In genomic region chr1:36573524-36573923, GRCm38 (mm10) we compare ENCODE assay signal across 19 mouse cellular contexts. TPM values are rescaled to one million over a fixed set of nuclear protein-coding genes. Genes with fewer than 3 reads are reported as not detected.
DNase-seq lines count a peak whose midpoint lies in the region; ATAC-seq lines count a peak whose summit lies in the region.
"Had no signal": no experiment of that assay in that cellular context is flagged by ENCODE, and none has a peak within 500 bp of the region (broad histone marks: within the 10 kb centered on the region; RNA-seq: fewer than 3 reads in every experiment).

No protein-coding gene starts in this region.

- ATAC-seq in kidney, embryonic 15.5 days (replicated peaks; ENCODE audit: low FRiP score) = no peak
- ATAC-seq in midbrain, embryonic 11.5 days (ENCODE audit: low FRiP score) = no peak
- ATAC-seq: forebrain, embryonic 14.5 days had no signal

- DNase-seq in kidney, adult 8-10 months = no peak
- DNase-seq in midbrain, embryonic 10.5 days (ENCODE audit: low spot score) = no peak
- no peak for DNase-seq in midbrain, embryonic 11.5 days (ENCODE audit: low spot score, missing footprints)
- no peak for DNase-seq in limb, embryonic 10.5 days (ENCODE audit: low spot score)
- no peak for DNase-seq in retina, postnatal 1 day
- DNase-seq in natural killer cell, adult 2 months (ENCODE audit: low spot score in 2 of 2) = no peak
- DNase-seq: adrenal gland, postnatal 36 days; cerebellum, adult 8-10 months; kidney, postnatal 14 days; lung, postnatal 14 days; right cerebral cortex, postnatal 4 days; thymus, postnatal 14 days had no signal

- H3K4me3 ChIP-seq in kidney, embryonic 15.5 days (replicated peaks) = no peak overlapping the region
- H3K4me3 ChIP-seq in midbrain, embryonic 10.5 days = no peak overlapping the region
- H3K4me3 ChIP-seq in midbrain, embryonic 11.5 days (ENCODE audit: low read depth, low read length) = no peak overlapping the region
- no peak overlapping the region for H3K4me3 ChIP-seq in limb, embryonic 10.5 days
- H3K4me3 ChIP-seq: limb, embryonic 13.5 days; midbrain, embryonic 12.5 days had no signal

- H3K9ac ChIP-seq in kidney, embryonic 15.5 days = no peak overlapping the region
- no peak overlapping the region for H3K9ac ChIP-seq in midbrain, embryonic 11.5 days (ENCODE audit: low read length)
- H3K9ac ChIP-seq: limb, embryonic 13.5 days; midbrain, embryonic 12.5 days had no signal

- no peaks in the 10 kb centered on the region for H3K36me3 ChIP-seq in kidney, embryonic 15.5 days
- no peaks in the 10 kb centered on the region for H3K36me3 ChIP-seq in midbrain, embryonic 10.5 days
- no peaks in the 10 kb centered on the region for H3K36me3 ChIP-seq in midbrain, embryonic 11.5 days (ENCODE audit: control insufficient read depth, insufficient read depth, low read length)
- no peaks in the 10 kb centered on the region for H3K36me3 ChIP-seq in limb, embryonic 10.5 days
- H3K36me3 ChIP-seq: limb, embryonic 13.5 days; midbrain, embryonic 12.5 days had no signal

- 75% methylated on average over 8 of the region's 8 CpGs for WGBS in kidney, embryonic 15.5 days
- 84% methylated on average over 8 of the region's 8 CpGs for WGBS in midbrain, embryonic 10.5 days
- WGBS in midbrain, embryonic 11.5 days = 81% methylated on average over 8 of the region's 8 CpGs
- WGBS in limb, embryonic 10.5 days = 83% methylated on average over 8 of the region's 8 CpGs

- H3K27me3 ChIP-seq in kidney, embryonic 15.5 days = no peaks in the 10 kb centered on the region
- no peaks in the 10 kb centered on the region for H3K27me3 ChIP-seq in midbrain, embryonic 10.5 days (ENCODE audit: low read depth, poor library complexity, severe bottlenecking)
- H3K27me3 ChIP-seq in midbrain, embryonic 11.5 days (ENCODE audit: control insufficient read depth, insufficient read depth, low read length) = no peaks in the 10 kb centered on the region
- H3K27me3 ChIP-seq in limb, embryonic 10.5 days (ENCODE audit: low read depth, poor library complexity, severe bottlenecking) = no peaks in the 10 kb centered on the region
- H3K27me3 ChIP-seq: limb, embryonic 13.5 days had no signal

- no peak overlapping the region for H3K4me2 ChIP-seq in kidney, embryonic 15.5 days
- no peak overlapping the region for H3K4me2 ChIP-seq in midbrain, embryonic 11.5 days
- H3K4me2 ChIP-seq: limb, embryonic 13.5 days; midbrain, embryonic 12.5 days had no signal

- H3K27ac ChIP-seq in kidney, embryonic 15.5 days = 0 out of 2 replicates have a peak overlapping the region, but pooled peaks have one; percentile 14
- H3K27ac ChIP-seq in midbrain, embryonic 10.5 days (replicated peaks) = peak overlapping the region; percentile 55
- H3K27ac ChIP-seq in midbrain, embryonic 11.5 days (ENCODE audit: low read depth, low read length) = no peak overlapping the region
- H3K27ac ChIP-seq in limb, embryonic 10.5 days = 0 out of 2 replicates have a peak overlapping the region, but pooled peaks have one; percentile 8
- H3K27ac ChIP-seq: limb, embryonic 13.5 days; midbrain, embryonic 12.5 days had no signal

- H3K9me3 ChIP-seq in kidney, embryonic 15.5 days (replicated peaks) = no peaks in the 10 kb centered on the region
- no peaks in the 10 kb centered on the region for H3K9me3 ChIP-seq in midbrain, embryonic 10.5 days (replicated peaks)
- no peaks in the 10 kb centered on the region for H3K9me3 ChIP-seq in midbrain, embryonic 11.5 days (ENCODE audit: control insufficient read depth, low read length)
- H3K9me3 ChIP-seq in limb, embryonic 10.5 days (replicated peaks) = no peaks in the 10 kb centered on the region
- H3K9me3 ChIP-seq: limb, embryonic 13.5 days; midbrain, embryonic 12.5 days had no signal

- H3K4me1 ChIP-seq in kidney, embryonic 15.5 days = peaks cover 93% of the 10 kb centered on the region
- peaks cover 60% of the 10 kb centered on the region for H3K4me1 ChIP-seq in midbrain, embryonic 10.5 days
- H3K4me1 ChIP-seq in midbrain, embryonic 11.5 days (ENCODE audit: control insufficient read depth, insufficient read depth, low read length) = no peaks in the 10 kb centered on the region
- peaks cover 94% of the 10 kb centered on the region for H3K4me1 ChIP-seq in limb, embryonic 10.5 days

RNA-seq across cellular contexts. Expression of gene Sema4c, which starts 15.4 kb away (rescaled TPM):
- 19.3 and 23.3 TPM in 2 replicates for polyA plus RNA-seq in kidney, embryonic 15.5 days (2015; fragmentation: Nextera tagmentation; extraction: Ambion mirVana)
- 20.8 and 26.3 TPM in 2 replicates for polyA plus RNA-seq in midbrain, embryonic 10.5 days (2016; fragmentation: Nextera tagmentation; extraction: Ambion mirVana)
- 3.1 and 3.4 TPM in 2 replicates for polyA plus RNA-seq in midbrain, embryonic 11.5 days (2014; fragmentation: Nextera tagmentation; extraction: Ambion mirVana)
- 28.5 and 34.2 TPM in 2 replicates for polyA plus RNA-seq in limb, embryonic 10.5 days (2016; fragmentation: Nextera tagmentation; extraction: Ambion mirVana)

RNA-seq across cellular contexts. Expression of gene Ankrd39, which starts 26.3 kb away (rescaled TPM):
- 26.2 and 26.3 TPM in 2 replicates for polyA plus RNA-seq in kidney, embryonic 15.5 days (2015; fragmentation: Nextera tagmentation; extraction: Ambion mirVana)
- polyA plus RNA-seq in midbrain, embryonic 10.5 days (2016; fragmentation: Nextera tagmentation; extraction: Ambion mirVana) = 17.8 and 21.2 TPM in 2 replicates
- polyA plus RNA-seq in midbrain, embryonic 11.5 days (2014; fragmentation: Nextera tagmentation; extraction: Ambion mirVana) = 12.3 and 14.0 TPM in 2 replicates
- polyA plus RNA-seq in limb, embryonic 10.5 days (2016; fragmentation: Nextera tagmentation; extraction: Ambion mirVana) = 19.5 and 20.3 TPM in 2 replicates

RNA-seq across cellular contexts. Expression of gene Gm42417, which starts 34.3 kb away (rescaled TPM):
- 0.32 and 0.75 TPM in 2 replicates for polyA plus RNA-seq in kidney, embryonic 15.5 days (2015; fragmentation: Nextera tagmentation; extraction: Ambion mirVana)
- polyA plus RNA-seq in midbrain, embryonic 10.5 days (2016; fragmentation: Nextera tagmentation; extraction: Ambion mirVana) = 0.69 TPM in 1 of 2 replicates, not detected in the other
- polyA plus RNA-seq in midbrain, embryonic 11.5 days (2014; fragmentation: Nextera tagmentation; extraction: Ambion mirVana) = not detected in 2 replicates
- polyA plus RNA-seq in limb, embryonic 10.5 days (2016; fragmentation: Nextera tagmentation; extraction: Ambion mirVana) = 0.39 TPM in 1 of 2 replicates, not detected in the other
- polyA plus RNA-seq: forebrain, embryonic 14.5 days; heart, embryonic 14.5 days; hindbrain, embryonic 11.5 days; intestine, embryonic 14.5 days; midbrain, embryonic 12.5 days had no signal

RNA-seq across cellular contexts. Expression of gene Ankrd23, which starts 36.8 kb away (rescaled TPM):
- polyA plus RNA-seq in kidney, embryonic 15.5 days (2015; fragmentation: Nextera tagmentation; extraction: Ambion mirVana) = 21.8 and 22.1 TPM in 2 replicates
- 16.3 and 17.4 TPM in 2 replicates for polyA plus RNA-seq in midbrain, embryonic 10.5 days (2016; fragmentation: Nextera tagmentation; extraction: Ambion mirVana)
- 6.0 TPM in 2 replicates for polyA plus RNA-seq in midbrain, embryonic 11.5 days (2014; fragmentation: Nextera tagmentation; extraction: Ambion mirVana)
- polyA plus RNA-seq in limb, embryonic 10.5 days (2016; fragmentation: Nextera tagmentation; extraction: Ambion mirVana) = 14.3 and 16.8 TPM in 2 replicates
